Mouse (Mus musculus) brain, embryonic 14.5 days (tissue): Measurements from ENCODE around the gene Wdr48.

Source experiments
- CTCF ChIP-seq: fragments of 200-500 bp; IDR thresholded peaks from 2 replicates; pipeline ENCODE4 v1.5.1; 2012; ENCODE audit warnings: inconsistent platforms, mild to moderate bottlenecking, moderate library complexity, borderline replicate concordance; ENCODE audit not compliant: insufficient read depth, insufficient read length; ENCODE audit errors: extremely low read depth
- POLR2A ChIP-seq: fragments of 200-500 bp; IDR thresholded peaks from 2 replicates; pipeline ENCODE4 v1.6.1; 2012; ENCODE audit warnings: mild to moderate bottlenecking, inconsistent platforms, borderline replicate concordance; ENCODE audit not compliant: poor library complexity, insufficient read depth, insufficient read length, severe bottlenecking; ENCODE audit errors: extremely low read depth

DNA sequence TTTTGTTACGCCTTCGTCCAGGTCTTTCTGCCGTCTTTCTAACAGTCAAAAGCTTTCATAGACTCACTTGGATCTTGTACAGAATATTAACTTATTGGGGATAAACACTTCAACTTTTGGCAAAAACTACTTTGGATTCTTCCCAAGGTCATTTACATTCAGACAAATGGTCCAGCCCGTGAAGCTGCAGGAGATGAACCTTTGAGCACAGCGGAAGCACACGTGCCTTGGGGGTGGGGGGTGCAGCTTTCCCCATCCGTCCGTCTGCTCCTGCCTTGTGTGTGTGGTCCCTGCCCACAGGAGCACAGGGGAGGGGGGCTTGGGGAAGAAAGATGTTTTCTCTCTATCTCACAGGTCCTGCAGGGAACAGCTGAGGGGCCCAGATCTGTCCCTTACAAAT lies 31.1 kb downstream of the Wdr48 start:
- TF ChIP-seq POLR2A (no peak), CTCF (no peak)
